Mouse (Mus musculus): ENCODE results near the gene Inhbe.
"Not testable (repeated sequence)": the region's sequence is repeated elsewhere in the genome, so short reads cannot be mapped to it uniquely, and the experiment has no call there.

Inhbe gene

DNA sequence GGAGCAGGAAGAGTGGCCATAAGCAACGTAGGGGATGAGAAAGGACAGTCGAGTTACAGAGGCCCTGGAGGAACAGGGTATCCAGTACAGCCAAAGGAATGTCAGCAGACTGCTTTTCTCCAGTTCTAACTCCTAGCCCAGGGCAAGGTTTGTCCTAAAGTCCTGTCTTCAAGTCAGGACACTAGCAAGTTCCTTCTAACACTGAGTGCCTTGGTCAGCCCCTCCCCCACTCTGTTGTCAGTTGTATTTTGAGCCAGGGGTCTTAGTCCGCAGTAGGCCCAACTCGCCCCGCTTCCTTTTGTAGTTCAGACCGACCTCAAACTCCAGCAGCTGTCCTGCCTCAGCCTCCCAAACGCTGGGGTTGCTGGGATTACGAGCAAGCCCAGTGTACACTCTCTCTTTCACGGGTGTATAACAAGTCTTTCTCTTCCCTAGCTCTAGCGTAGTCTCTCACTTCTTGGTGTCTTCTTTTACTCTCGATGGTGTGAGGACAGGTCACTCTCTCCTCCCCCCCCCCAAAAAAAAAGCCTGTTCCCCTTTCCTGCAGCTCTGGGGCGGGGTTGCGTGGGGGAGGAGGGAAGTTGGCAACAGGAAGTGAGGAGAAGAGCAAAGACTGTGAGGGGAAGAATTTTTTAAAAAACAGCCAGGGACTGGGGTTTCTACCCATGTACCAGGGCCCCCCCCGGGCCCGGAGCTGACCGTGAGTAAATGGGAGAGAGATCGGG is 30.9 kb downstream of the Inhbe start:
- DNase-seq (ENCODE audit: low read depth, low spot score) = peak; percentile 57

DNA sequence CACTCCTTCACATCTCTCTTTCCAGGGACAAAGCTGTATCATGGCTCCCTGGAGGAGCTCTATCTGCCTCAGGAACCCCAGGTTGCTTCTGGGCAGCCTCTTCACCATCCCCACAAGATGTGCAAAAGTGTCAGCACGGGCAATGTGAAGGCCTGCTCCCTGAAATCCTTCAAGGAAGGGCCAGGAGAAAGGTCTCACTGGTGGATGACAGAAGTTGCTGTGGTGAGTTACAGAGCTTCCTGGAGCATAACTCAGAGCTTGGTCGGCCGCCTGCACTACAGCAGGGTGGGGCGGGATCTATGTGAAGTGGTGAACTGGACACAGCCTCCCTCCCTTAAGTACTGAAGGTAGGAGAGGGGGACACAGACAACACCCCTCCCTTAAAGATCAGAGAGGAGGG is 31.5 kb downstream of the Inhbe start:
- DNase-seq (ENCODE audit: low read depth, low spot score) = peak; percentile 46

DNA sequence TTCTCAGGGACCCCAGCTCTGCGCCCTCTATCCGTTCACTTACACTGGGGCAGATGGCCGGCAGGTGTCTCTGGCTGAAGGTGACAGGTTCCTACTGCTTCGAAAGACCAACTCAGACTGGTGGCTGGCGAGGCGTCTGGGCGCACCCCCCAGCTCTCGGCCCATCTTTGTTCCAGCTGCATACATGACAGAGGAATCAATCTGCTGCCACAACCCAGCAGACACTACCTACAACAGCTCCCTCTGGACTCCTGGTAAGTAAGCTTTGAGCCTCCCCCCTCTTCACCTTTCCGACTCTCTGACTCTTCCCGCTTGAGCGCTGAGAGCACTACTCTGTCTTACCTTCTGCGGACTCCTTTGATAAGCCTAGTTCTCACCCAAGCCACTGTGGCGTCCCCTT is 32.0 kb downstream of the Inhbe start:
- DNase-seq (ENCODE audit: low read depth, low spot score) = peak; percentile 76

DNA sequence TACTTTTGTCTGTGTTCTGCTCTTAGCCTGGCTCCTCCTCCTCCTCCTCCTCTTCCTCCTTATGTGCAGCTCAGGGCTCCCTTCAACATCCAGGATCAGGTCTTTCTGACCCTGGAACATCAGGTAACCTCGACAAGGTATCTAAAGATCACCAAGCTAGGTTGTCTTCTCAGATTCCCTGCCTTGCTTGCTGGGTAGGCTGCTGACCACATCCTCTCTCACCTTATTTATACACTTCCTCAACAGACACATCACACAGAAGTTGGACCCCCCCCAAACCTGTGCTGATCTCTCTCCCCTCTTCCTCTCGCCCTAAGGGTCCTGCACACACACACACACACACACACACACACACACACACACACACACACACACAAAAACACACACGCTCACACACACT is 32.6 kb downstream of the Inhbe start, which contains the start of gene Arhgap9:
TSS of gene Arhgap9 (plus strand) at position 344 of the 400 bp plus-strand sequence.
- DNase-seq (ENCODE audit: low read depth, low spot score) = no peak

DNA sequence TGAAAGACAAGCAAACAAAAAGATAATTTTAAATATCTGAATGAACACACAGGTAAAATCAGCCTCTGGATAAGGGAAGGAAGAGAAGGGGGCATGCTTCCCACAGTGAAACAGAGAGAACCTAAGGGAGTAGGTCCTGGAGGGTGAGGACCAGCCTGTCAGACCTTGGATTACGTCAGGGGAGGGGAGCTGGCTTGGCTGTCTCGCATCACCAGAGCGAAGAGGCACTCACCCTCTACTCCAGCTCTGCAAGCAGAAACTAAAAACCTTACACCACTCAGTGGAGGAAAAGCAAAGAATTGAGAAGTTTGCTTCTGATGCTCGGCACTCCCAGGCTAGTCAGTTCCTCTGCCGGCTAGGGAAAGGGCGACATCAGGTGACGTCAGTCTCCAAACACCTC is 34.2 kb downstream of the Inhbe start:
- no peak for DNase-seq (ENCODE audit: low read depth, low spot score)

DNA sequence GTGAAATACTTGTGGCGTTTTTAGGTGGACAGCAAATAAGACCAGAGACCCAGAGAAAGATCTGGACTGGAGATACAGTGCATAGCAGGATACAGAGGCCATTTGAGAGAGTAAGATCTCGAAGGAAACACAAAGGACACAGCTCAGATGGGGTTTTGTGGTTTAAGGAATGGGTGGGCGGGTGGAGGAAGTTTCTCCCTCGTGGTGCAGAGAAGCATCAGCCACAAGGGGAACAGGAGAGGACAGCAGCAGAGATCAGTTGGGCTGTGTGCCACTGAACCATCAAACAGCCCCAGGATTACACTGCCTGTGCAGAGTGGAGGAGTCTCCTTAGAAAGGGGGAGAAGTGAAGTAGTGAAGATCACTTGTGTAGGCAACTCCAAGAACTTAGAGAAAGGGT is 36.2 kb downstream of the Inhbe start:
- DNase-seq (ENCODE audit: low read depth, low spot score) = no peak

DNA sequence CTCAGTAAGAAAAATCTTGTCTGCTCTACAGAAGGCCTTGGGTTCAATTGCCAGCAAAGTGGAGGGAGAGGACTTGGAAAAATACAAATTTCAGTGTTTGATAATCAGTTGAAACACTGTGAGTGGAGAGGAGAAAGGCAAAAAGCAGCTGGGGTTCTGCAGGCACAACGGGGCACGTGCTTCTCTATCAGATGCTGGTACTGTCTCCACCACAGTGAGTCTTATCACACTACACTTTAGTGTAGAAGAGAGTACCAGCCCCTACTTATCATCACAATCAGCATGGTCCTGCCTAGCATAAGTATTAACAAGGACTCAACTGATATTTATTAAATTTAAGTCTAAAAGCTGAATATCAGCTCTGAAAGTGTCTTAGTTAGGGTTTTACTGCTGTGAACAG is 36.9 kb downstream of the Inhbe start:
- no peak for DNase-seq (ENCODE audit: low read depth, low spot score)

DNA sequence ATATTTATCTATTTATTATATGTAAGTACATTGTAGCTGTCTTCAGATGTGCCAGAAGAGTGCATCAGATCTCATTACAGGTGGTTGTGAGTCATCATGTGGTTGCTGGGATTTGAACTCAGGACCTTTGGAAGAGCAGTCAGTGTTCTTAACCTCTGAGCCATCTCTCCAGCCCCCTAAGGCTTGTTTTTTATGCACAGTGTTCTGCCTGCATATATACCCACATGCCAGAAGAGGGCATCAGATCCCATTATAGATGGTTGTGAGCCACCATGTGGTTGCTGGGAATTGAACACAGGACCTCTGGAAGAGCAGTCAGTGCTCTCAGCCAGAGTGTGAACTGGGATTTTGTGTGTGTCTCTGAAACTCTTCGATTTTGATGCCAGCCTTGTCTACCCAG is 39.3 kb downstream of the Inhbe start:
- DNase-seq (ENCODE audit: low read depth, low spot score) = not testable (repeated sequence)

DNA sequence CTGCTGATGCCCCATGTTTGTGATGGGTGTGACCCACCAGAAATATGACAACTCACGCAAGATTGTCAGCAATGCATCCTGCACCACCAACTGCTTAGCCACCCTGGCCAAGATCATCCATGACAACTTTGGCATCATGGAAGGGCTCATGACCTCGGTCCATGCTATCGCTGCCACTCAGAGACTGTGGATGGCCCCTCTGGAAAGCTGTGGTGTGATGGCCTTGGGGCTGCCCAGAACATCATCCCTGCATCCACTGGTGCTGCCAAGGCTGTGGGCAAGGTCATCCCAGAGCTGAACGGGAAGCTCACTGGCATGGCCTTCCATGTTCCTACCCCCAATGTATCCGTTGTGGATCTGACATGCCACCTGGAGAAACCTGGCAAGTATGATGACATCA is 40.7 kb downstream of the Inhbe start:
- DNase-seq (ENCODE audit: low read depth, low spot score) = not testable (repeated sequence)

DNA sequence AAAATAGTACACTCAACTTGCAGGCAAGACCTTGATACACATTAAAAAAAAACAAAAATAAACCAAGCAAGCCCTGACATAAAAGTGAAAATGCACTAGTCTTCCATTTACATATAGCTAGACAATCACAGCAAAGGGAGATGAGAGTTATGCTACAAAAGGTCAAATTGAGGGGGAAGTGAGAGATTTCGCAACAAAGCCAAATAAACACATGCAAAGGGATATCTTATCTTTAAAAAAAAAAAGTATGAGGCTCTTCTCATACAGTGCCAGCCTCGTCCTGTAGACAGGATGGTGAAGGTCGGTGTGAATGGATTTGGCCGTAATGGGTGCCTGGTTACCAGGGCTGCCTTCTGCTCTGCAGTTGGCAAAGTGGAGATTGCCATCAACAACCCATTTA is 41.4 kb downstream of the Inhbe start:
- no peak for DNase-seq (ENCODE audit: low read depth, low spot score)

DNA sequence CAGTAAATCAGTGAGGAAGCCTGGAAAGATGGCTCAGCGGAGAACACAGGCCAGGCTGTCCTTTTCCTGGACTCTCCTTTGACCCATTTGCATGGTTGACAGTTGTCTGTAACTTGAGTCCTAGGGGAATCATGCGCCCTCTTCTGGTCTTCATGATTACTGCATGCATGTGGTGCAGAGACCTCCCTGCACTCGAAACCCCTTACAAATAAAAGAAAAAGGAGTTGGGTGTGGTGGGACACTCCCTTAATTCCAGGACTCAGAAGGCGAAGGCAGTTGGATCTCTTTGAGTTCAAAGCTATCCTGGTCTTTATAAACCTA is 41.9 kb downstream of the Inhbe start:
- DNase-seq (ENCODE audit: low read depth, low spot score) = peak; percentile 97

DNA sequence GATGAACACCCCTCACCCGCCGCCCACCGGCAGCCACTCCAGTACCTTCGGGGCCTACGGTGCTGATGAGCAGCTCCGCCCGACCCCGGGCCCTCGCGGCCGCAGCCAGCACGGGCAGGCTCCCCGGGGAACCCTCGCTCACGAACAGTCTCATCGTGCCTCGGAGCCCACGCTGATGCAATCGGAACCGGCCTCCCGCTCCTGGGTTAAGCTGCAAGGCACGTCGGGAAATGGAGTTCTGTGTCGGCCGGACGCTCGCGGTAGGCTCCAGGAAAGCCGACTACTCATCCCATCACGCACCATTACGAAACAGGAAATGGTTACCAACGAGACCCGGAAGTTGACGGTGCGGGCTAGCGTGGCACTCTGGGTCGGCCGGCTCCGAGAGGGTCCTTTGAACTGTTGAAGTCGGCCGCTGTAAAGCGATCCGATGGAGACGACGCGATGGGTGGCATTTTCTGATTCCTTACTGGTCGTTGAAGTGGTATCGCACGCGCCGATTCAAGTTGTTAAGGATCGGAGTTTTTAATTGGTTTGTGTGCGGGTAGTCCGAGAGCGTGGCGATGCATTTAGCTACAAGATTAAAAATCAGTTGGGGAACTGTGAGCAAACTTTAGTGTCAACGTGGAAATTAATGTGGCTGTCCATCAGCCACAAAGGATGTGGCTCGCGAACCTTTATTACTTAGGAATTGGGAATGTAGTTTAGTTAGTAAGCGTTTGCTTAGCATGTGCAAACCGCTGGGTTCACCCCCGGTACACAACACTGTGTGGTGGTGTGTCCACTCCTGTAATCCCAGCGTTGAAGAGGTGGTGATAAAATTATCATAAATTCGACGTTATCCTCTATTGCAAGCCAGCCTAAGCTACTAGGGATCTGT is 42.5 kb downstream of the Inhbe start, which contains the start of gene Mars:
TSS of gene Mars (minus strand) at position 311 of the 880 bp plus-strand sequence.
- peak; percentile 98 for DNase-seq (ENCODE audit: low read depth, low spot score)

DNA sequence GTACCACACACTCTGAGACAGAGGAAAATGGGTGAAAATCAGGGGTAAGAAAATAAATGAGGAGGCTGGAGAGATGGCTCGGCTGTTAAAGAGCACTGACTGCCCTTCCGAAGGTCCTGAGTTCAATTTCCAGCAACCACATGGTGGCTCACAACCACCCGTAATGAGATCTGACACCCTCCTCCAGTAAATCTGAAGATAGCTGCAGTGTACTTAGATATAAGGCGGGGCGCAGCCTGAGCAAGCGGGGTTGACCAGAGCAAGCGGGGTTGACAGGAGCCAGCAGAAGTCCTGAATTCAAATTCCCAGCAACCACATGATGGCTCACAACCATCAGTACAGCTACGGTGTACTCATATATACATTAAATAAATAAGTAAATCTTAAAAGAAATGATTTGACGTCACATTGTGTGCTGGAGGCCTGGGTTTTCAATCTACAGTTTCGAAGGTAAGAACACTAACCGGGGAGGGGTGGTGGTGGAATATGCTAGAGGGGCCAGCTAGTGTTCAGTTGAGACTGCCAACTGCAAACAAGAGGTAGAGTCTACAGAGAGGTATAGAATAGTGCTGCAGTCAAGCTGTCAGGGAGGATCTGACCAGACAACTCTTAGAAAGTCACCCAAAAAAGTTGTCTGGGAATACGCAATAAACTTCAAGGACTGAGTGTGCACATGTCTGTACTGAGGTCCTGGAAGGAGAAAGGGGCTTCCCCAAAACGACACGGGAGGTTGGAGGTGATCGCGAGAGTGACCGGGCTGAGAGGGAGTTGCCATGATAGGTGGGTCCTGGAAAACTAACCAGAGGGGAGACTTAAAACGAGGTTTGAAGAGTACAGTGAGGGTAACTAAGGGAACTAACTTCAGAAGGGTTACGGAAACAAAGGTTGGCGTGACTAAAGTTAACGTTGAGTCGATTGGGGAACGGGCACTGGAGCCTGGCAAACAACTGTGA is 43.4 kb downstream of the Inhbe start:
- DNase-seq (ENCODE audit: low read depth, low spot score) = no peak

DNA sequence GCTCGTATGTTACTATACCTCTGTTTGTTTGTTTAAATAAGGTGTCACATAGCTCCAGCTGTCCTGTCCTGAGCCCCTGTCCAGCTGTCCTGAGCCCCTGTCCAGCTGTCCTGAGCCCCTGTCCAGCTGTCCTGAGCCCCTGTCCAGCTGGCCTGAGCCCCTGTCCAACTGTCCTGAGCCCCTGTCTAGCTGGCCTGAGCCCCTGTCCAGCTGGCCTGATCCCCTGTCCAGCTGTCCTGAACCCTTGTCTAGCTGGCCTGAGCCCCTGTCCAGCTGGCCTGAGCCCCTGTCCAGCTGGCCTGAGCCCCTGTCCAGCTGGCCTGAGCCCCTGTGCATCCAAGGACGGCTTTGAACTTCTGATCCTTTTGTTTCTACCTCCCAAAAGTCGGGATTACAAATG is 45.0 kb downstream of the Inhbe start:
- DNase-seq (ENCODE audit: low read depth, low spot score) = not testable (repeated sequence)

DNA sequence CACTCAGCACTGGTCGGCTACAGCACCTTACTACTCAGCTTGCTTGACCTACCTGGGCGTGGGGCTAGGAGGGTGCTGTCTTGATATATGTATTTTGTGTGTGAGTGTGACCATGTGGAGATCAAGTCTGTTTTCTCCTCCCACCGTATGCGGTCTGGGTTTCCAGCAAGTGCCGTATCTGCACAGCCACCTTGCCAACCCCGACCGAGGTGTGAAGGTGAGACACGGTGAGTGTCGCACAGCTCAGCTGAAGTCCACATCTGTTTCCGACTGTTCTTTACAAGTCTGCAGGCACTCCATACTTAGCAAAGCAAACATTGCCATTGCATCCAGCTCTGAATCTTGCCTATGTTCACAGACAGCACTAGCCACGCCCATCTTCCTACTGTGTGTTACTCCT is 51.1 kb downstream of the Inhbe start:
- DNase-seq (ENCODE audit: low read depth, low spot score) = no peak

DNA sequence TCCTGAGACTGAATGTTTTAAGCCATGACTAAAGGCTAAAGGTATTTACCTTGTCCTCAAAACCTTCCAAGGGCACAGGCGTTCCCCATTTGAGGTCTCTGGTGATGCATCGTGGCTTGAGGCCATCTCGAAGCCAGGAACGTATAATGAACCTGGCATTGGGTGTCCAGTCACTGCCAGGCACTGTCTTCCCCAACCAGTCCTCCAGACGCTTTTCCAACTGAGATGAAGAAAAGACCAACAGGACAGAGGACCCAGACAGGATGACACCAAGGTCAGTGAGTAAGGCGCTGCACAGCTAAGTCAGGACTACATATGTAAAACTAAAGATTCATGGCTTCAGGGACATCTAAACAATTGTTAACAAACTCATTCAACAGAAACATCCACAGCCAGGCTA is 53.9 kb downstream of the Inhbe start:
- DNase-seq (ENCODE audit: low read depth, low spot score) = no peak

Data from ZHBTc4 (cell line).